Mouse (Mus musculus) c-Kit-negative CD71-positive TER-119-positive erythroid progenitor cells, embryonic 14.5 days (primary cell): Measurements from ENCODE around the gene 2610008E11Rik.
"Not testable (repeated sequence)": the region's sequence is repeated elsewhere in the genome, so short reads cannot be mapped to it uniquely, and the experiment has no call there.

Experiments used
- DNase-seq: peaks from one replicate; pipeline ENCODE4 v3.0.0-alpha.2; 2013; ENCODE audit warnings: low read depth, low spot score

The 2610008E11Rik gene

GRCm38 (mm10) chr10:79097161-79097754 is at the start of gene 2610008E11Rik:
Gene 2610008E11Rik (minus strand): TSS chr10:79097600.
- peak; percentile 83 for DNase-seq

- DNase-seq: no peak
Observed at GRCm38 (mm10) chr10:79116125-79116849, 18.9 kb upstream of the 2610008E11Rik start.

- DNase-seq: no peak
Observed at GRCm38 (mm10) chr10:79115085-79115484, 17.7 kb upstream of the 2610008E11Rik start.

- DNase-seq: no peak
Observed at GRCm38 (mm10) chr10:79110482-79110881, 13.1 kb upstream of the 2610008E11Rik start.

GRCm38 (mm10) chr10:79109156-79109555 is 11.8 kb upstream of the 2610008E11Rik start:
- DNase-seq: no peak

- no peak for DNase-seq
Observed at GRCm38 (mm10) chr10:79107531-79107930, 10.1 kb upstream of the 2610008E11Rik start.

- no peak for DNase-seq
Observed at GRCm38 (mm10) chr10:79106325-79107282, 9.2 kb upstream of the 2610008E11Rik start.

- DNase-seq: no peak
Observed at GRCm38 (mm10) chr10:79096706-79097105, 694 bp downstream of the 2610008E11Rik start.

GRCm38 (mm10) chr10:79091731-79092130 is 5.7 kb downstream of the 2610008E11Rik start:
- DNase-seq: no peak

GRCm38 (mm10) chr10:79089000-79089399 is 8.4 kb downstream of the 2610008E11Rik start:
- DNase-seq: no peak

- DNase-seq: no peak
Observed at GRCm38 (mm10) chr10:79086577-79086976, 10.8 kb downstream of the 2610008E11Rik start.

- not testable (repeated sequence) for DNase-seq
Observed at GRCm38 (mm10) chr10:79057370-79057769, 40.0 kb downstream of the 2610008E11Rik start.

- DNase-seq: not testable (repeated sequence)
Observed at GRCm38 (mm10) chr10:79042457-79042856, 54.9 kb downstream of the 2610008E11Rik start.

- DNase-seq: no peak
Observed at GRCm38 (mm10) chr10:79028441-79028840, 69.0 kb downstream of the 2610008E11Rik start, which contains the start of gene Olfr57. Gene Olfr57 (plus strand): TSS chr10:79028741.
